Mouse (Mus musculus) embryonic facial prominence, embryonic 10.5 days (tissue): ENCODE results near the gene Hoxd9. TPM values are rescaled to one million over a fixed set of nuclear protein-coding genes. Genes with fewer than 3 reads are reported as not detected.

Experiments used
- DNase-seq: peaks from one replicate; pipeline ENCODE4 v3.0.0-alpha.2; 2017; ENCODE audit warnings: low spot score
- H3K27ac ChIP-seq: fragments of 300-500 bp; sonication (generic); replicated peaks from 2 replicates; pipeline ENCODE4 v1.5.1; 2016; ENCODE audit warnings: mild to moderate bottlenecking
- H3K27me3 ChIP-seq: fragments of 300-500 bp; sonication (generic); replicated peaks from 2 replicates; pipeline ENCODE4 v1.6.1; 2016; ENCODE audit warnings: low read depth, mild to moderate bottlenecking; ENCODE audit not compliant: poor library complexity, severe bottlenecking
- H3K36me3 ChIP-seq: fragments of 300-500 bp; sonication (generic); replicated peaks from 2 replicates; pipeline ENCODE4 v1.6.1; 2016; ENCODE audit warnings: mild to moderate bottlenecking, moderate library complexity
- H3K4me1 ChIP-seq: fragments of 300-500 bp; sonication (generic); 2 replicates; pipeline ENCODE4 v1.6.1; 2016
- H3K4me3 ChIP-seq: fragments of 300-500 bp; sonication (generic); 2 replicates; pipeline ENCODE4 v1.5.1; 2016; ENCODE audit warnings: mild to moderate bottlenecking, moderate library complexity
- H3K9me3 ChIP-seq: fragments of 300-500 bp; sonication (generic); 2 replicates; pipeline ENCODE4 v1.6.1; 2016; ENCODE audit warnings: mild to moderate bottlenecking
- WGBS: fragments of 180-500 bp; shearing (Covaris S2); methylation state at CpG from one replicate; pipeline ENCODE4 v1.1.7; 2016; 5-methylcytosine and 5-hydroxymethylcytosine counted together
- polyA plus RNA-seq: library from polyadenylated mRNA; unstranded; fragments of >200 nt; fragmentation: Nextera tagmentation; extraction: Ambion mirVana; gene quantifications from 2 replicates; pipeline ENCODE4 v1.2.1, GENCODE M21; 2016

The Hoxd9 gene
- polyA plus RNA-seq, 1 experiment from 2014 or later: not detected

- no peaks in the 10 kb centered on the region for H3K4me1 ChIP-seq
- H3K9me3 ChIP-seq: no peaks in the 10 kb centered on the region
- WGBS: 5% methylated on average over 6 of the region's 6 CpGs
- peaks cover 100% of the 10 kb centered on the region for H3K27me3 ChIP-seq
- no peak overlapping the region for H3K4me3 ChIP-seq
- no peaks in the 10 kb centered on the region for H3K36me3 ChIP-seq
- H3K27ac ChIP-seq: no peak overlapping the region
- DNase-seq: peak; percentile 29
Measured at GRCm38 (mm10) chr2:74721882-74722281, 24.4 kb downstream of the Hoxd9 start.

DNA sequence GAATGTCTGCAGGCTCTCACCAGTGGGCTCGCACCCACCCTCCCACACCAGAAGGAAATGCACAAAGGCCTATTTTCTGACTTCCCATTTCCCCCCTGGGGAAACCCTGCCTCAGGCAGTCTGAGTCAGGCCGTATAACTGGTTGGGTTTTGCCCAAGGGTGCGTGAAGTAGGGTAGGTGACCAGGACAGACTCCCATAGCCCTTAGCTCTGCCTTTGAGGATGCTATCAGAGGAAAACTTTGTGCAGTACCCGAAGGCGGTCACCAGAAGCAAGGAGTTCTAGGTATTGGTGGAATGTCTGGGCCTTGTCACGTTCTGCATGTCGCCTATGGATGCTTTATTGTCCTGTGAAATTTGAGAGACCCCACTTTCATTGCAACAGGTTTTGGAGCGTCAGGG is 25.4 kb downstream of the Hoxd9 start:
- H3K4me1 ChIP-seq: peaks cover 6% of the 10 kb centered on the region
- DNase-seq: peak; percentile 34
- H3K4me3 ChIP-seq: no peak overlapping the region
- no peaks in the 10 kb centered on the region for H3K36me3 ChIP-seq
- H3K9me3 ChIP-seq: no peaks in the 10 kb centered on the region
- peaks cover 100% of the 10 kb centered on the region for H3K27me3 ChIP-seq
- H3K27ac ChIP-seq: no peak overlapping the region
- WGBS: 3% methylated on average over 8 of the region's 8 CpGs

DNA sequence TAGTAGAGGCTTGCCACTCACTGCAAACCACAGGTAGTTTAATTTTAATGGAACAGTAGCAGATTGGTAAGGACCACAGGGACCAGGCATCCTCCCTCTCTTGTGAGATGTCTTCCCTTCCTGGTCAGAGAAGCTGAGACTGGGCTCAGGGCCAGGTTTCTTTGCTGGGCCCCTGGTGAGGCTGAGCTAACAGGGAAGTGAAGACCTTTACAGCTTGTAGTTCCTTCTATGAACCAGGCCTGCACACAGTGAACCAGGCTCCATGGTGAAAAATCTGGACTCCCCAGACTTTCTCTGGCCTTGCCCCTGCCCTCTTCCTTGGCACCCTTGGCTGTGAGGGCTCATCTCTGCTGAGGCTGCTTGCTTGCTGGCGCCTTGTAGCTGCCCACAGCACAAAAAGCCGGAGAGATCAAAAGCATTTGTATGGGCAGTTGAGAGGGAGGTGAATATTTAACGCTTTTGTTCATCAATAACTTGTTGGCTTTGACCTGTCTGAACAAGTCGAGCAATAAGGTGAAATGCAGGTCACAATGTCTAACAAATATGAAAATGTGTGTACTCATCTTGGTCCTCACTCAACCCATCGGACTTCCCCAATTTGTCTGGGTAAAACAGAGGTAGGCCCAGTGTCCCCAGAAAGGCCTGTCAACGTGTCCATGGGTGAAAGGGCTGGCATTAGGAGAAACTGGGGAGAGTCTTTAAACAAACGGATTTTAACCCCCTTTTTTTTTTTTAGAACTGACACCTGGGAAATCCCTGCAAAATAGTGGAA is 26.9 kb downstream of the Hoxd9 start:
- Histone ChIP-seq H3K4me3 (no peak overlapping the region), H3K27me3 (peaks cover 100% of the 10 kb centered on the region), H3K27ac (no peak overlapping the region), H3K9me3 (no peaks in the 10 kb centered on the region), H3K4me1 (peaks cover 6% of the 10 kb centered on the region), H3K36me3 (no peaks in the 10 kb centered on the region)
- WGBS: 4% methylated on average over 7 of the region's 7 CpGs
- peak; percentile 22 for DNase-seq

DNA sequence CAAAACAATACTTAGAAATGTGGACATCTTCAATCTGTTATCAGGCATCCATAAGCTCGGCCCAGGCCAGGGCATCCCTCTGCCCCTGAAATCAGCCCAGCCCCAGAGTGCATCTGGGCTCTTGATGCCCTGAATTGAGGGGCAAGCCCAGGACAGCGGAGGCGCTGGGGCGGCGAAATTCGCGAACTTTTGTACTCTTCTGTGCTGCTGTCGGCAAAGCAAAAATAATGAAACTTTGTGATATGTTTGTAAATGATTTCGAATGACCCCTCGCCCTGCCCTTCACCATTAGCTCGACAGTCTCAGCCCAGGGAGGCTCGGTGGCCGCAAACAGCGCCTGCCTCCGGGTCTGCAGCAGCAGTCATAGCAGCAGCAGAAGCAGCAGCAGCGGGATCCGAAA is 27.6 kb downstream of the Hoxd9 start:
- H3K36me3 ChIP-seq: no peaks in the 10 kb centered on the region
- H3K27ac ChIP-seq: no peak overlapping the region
- no peak overlapping the region for H3K4me3 ChIP-seq
- peaks cover 100% of the 10 kb centered on the region for H3K27me3 ChIP-seq
- under 1% methylated on average over 17 of the region's 17 CpGs for WGBS
- peak; percentile 56 for DNase-seq
- no peaks in the 10 kb centered on the region for H3K9me3 ChIP-seq
- H3K4me1 ChIP-seq: peaks cover 6% of the 10 kb centered on the region

DNA sequence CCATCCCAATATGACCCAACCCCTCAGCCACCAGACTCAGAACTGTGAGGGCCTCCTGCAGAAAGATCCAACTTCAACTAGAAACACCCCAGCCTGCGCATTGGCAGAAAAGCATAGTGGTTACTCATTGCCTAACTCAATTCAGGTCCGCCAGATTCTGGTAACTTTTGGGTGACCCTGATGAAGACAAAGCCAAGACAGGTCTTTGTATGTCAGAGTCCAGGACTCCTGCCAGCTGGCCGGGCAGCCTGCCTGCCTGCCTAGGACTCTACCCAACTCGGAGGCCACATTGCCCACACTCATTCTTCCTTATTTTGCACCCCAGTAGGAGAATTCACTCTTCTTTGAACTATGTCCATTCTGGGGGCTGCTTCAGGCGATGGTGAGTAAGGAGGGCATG is 29.0 kb downstream of the Hoxd9 start, which contains the start of gene Gm28230:
Gm28230 (plus strand) TSS at position 178 of the 400 bp plus-strand sequence.
- Histone ChIP-seq H3K27ac (no peak within 1 kb of the TSS), H3K9me3 (no peaks in the 10 kb centered on the region), H3K36me3 (no peaks in the 10 kb centered on the region), H3K4me1 (peaks cover 6% of the 10 kb centered on the region), H3K4me3 (peak within 1 kb of the TSS; percentile 49), H3K27me3 (peaks cover 100% of the 10 kb centered on the region)
- DNase-seq: peak; percentile 40
- 5% methylated on average over 5 of the region's 5 CpGs for WGBS

DNA sequence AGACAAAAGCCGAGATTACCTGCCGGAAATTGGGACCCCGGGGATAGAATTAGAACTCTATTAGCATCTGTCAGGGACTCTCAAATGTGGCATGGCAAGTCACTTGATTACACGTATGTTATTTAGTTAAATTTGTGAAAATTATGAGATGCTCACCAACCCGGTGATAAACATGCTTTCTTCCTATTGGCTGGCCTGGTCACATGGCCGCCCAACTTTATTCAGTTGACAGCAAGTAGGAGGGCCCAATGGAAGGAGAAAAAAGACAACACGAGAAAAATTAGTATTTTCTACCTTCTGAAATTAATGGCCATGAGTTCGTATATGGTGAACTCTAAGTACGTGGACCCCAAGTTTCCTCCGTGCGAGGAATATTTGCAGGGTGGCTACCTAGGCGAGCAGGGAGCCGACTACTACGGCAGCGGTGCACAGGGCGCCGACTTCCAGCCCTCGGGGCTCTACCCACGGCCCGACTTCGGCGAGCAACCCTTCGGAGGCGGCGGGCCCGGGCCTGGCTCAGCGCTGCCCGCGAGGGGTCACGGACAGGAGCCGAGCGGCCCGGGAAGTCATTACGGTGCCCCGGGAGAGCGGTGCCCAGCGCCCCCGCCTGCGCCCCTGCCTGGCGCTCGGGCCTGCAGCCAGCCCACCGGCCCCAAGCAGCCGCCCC is 29.6 kb downstream of the Hoxd9 start:
- H3K27ac ChIP-seq: no peak overlapping the region
- WGBS: 1% methylated on average over 43 of the region's 43 CpGs

DNA sequence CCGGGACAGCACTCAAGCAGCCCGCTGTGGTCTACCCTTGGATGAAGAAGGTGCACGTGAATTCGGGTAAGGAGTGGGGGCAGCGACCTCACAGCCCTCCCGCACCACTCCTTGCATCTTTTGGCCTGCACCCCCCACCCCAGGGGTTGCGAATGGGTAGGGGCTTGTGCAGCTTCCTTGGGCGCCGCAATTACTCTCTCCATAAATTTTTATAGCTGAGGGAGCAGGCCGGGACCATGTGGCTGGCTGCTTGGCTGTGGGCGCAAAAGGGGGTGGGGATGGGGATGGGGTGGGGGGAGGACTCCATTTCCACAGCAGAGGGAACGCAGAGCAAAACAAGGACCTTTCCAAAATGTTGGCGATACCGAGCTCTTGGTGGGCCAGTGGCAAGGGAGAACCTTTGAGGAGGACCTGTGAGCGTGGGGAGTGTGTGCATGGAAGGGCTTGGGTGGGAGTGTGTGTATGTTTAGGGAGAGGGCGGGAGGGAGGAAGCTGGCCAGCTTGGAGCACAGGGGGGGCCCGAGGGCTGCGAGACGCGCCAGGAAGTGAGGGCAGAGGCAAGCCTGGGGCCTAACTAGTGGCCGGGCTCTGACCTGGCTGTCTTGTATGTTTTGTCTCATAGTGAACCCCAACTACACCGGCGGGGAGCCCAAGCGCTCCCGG is 30.2 kb downstream of the Hoxd9 start:
- H3K4me1 ChIP-seq: peaks cover 8% of the 10 kb centered on the region
- H3K4me3 ChIP-seq: peak overlapping the region; percentile 49
- no peak for DNase-seq
- no peaks in the 10 kb centered on the region for H3K36me3 ChIP-seq
- H3K27ac ChIP-seq: no peak overlapping the region
- peaks cover 100% of the 10 kb centered on the region for H3K27me3 ChIP-seq
- no peaks in the 10 kb centered on the region for H3K9me3 ChIP-seq
- WGBS: under 1% methylated on average over 25 of the region's 25 CpGs

More for the DNA sequence above, 29.6 kb downstream of the Hoxd9 start:
- no peaks in the 10 kb centered on the region for H3K36me3 ChIP-seq
- H3K9me3 ChIP-seq: no peaks in the 10 kb centered on the region
- peak overlapping the region; percentile 49 for H3K4me3 ChIP-seq
- DNase-seq: peak; percentile 56
- H3K4me1 ChIP-seq: peaks cover 6% of the 10 kb centered on the region
- H3K27me3 ChIP-seq: peaks cover 100% of the 10 kb centered on the region

- Histone ChIP-seq H3K27ac (no peak overlapping the region), H3K36me3 (no peaks in the 10 kb centered on the region), H3K4me3 (peak overlapping the region; percentile 49; the same call in 1 of the 2 replicates), H3K27me3 (peaks cover 100% of the 10 kb centered on the region), H3K9me3 (no peaks in the 10 kb centered on the region), H3K4me1 (peaks cover 11% of the 10 kb centered on the region)
- WGBS: 1% methylated on average over 13 of the region's 13 CpGs
- peak; percentile 46 for DNase-seq
Measured at GRCm38 (mm10) chr2:74728303-74728680, 30.8 kb downstream of the Hoxd9 start.

GRCm38 (mm10) chr2:74730331-74730730 is 32.8 kb downstream of the Hoxd9 start:
- peak; percentile 14 for DNase-seq
- Histone ChIP-seq H3K4me3 (no peak overlapping the region), H3K27me3 (peaks cover 100% of the 10 kb centered on the region), H3K27ac (no peak overlapping the region), H3K36me3 (no peaks in the 10 kb centered on the region), H3K4me1 (peaks cover 11% of the 10 kb centered on the region), H3K9me3 (no peaks in the 10 kb centered on the region)
- 2% methylated on average over 8 of the region's 8 CpGs for WGBS

GRCm38 (mm10) chr2:74731055-74731454 is 33.5 kb downstream of the Hoxd9 start:
- H3K4me3 ChIP-seq: no peak overlapping the region
- no peaks in the 10 kb centered on the region for H3K9me3 ChIP-seq
- H3K27ac ChIP-seq: no peak overlapping the region
- H3K4me1 ChIP-seq: peaks cover 16% of the 10 kb centered on the region
- peaks cover 100% of the 10 kb centered on the region for H3K27me3 ChIP-seq
- H3K36me3 ChIP-seq: no peaks in the 10 kb centered on the region
- DNase-seq: peak; percentile 29

- Histone ChIP-seq H3K27me3 (peaks cover 100% of the 10 kb centered on the region), H3K4me3 (no peak overlapping the region), H3K27ac (no peak overlapping the region), H3K36me3 (no peaks in the 10 kb centered on the region), H3K9me3 (no peaks in the 10 kb centered on the region), H3K4me1 (peaks cover 20% of the 10 kb centered on the region)
- 1% methylated on average over 9 of the region's 9 CpGs for whole genome bisulfite sequencing
- DNase-seq: peak; percentile 34
Measured at GRCm38 (mm10) chr2:74731799-74732512, 34.4 kb downstream of the Hoxd9 start.
